Mouse (Mus musculus) spleen, adult 2 months (tissue): ENCODE data around the gene Desi1.

ENCODE experiments used
- CTCF ChIP-seq: fragments of 200-500 bp; IDR thresholded peaks from 2 replicates; pipeline ENCODE4 v1.5.1; 2011; ENCODE audit warnings: mild to moderate bottlenecking, inconsistent platforms; ENCODE audit not compliant: insufficient read depth, insufficient read length, insufficient replicate concordance; ENCODE audit errors: extremely low read depth
- POLR2A ChIP-seq: fragments of 200-500 bp; IDR thresholded peaks from 2 replicates; pipeline ENCODE4 v1.6.1; 2011; ENCODE audit warnings: low read depth, low read length, inconsistent platforms

DNA sequence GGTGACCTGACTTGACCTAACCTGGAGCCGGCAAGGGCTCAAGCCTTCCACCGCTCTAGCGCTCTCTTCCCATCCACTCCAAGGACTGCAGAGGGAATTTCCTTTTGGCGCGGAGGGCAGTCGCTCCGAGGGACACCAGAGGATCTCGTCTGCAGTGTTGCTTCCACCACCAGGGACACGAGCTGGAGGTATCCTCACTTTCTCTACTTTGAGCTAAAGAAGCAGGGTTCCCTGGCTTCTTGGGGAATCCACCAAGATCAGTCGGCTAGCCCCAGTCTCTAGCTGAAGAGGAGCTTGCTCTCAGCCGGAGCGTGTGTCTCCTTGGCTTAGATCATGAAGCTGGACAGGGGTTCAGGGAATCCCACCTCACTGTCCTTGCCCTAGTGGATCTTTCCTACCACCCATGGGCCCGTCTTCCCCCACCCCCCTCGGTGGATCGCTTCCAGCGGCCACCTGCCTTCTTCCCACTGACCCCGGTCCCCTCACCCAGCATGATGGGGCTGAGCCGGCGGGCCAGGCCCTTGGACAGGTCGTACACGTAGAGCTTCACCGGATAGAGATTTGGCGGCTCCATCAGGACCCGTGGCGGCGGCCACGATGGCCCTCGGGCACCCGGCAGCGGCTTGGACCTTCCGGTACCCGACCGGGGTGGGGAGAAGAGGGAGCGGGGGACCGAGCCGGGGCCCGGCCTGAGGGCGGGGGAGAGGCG is 18.1 kb downstream of the Desi1 start:
- no peak for TF ChIP-seq CTCF
- no peak for TF ChIP-seq POLR2A
